Mouse (Mus musculus): ENCODE measurements around the gene Kcnn1. TPM values are rescaled to one million over a fixed set of nuclear protein-coding genes. Genes with fewer than 3 reads are reported as not detected.
"Not testable (repeated sequence)": the region's sequence is repeated elsewhere in the genome, so short reads cannot be mapped to it uniquely, and the experiment has no call there.

The Kcnn1 gene
- polyA plus RNA-seq, 1 experiment from 2014 or later, result 1.1 TPM

DNA sequence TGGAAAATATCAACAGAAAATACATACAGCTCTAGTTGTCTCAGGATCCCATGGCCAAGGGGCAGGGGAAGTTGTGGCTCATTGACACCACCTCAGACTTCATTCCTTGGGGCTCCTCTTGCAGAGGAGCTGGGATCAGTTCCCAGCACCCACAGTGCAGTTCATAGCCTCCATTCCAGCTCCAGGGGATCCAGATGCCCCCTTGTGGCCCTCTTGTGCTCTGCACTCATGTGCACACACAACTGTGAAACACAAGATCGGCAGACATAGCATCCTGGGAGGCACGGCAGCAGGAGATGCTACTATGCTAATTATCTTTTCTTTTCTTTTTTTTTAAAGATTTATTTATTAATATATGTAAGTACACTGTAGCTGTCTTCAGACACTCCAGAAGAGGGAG lies 36.0 kb downstream of the Kcnn1 start:
- Histone ChIP-seq H3K4me2 (no peak overlapping the region), H3K36me3 (ENCODE audit: control insufficient read depth, insufficient read depth, low read length) (no peaks in the 10 kb centered on the region), H3K27me3 (ENCODE audit: control insufficient read depth, insufficient read depth, low read length) (no peaks in the 10 kb centered on the region), H3K4me3 (ENCODE audit: low read depth, low read length) (no peak overlapping the region), H3K4me1 (ENCODE audit: control insufficient read depth, insufficient read depth, low read length) (no peaks in the 10 kb centered on the region), H3K27ac (ENCODE audit: low read depth, low read length) (no peak overlapping the region), H3K9ac (ENCODE audit: low read depth, low read length) (no peak overlapping the region), H3K9me3 (replicated peaks; ENCODE audit: control insufficient read depth, low read length) (peaks cover 3% of the 10 kb centered on the region; the same call in 1 of the 2 replicates)
- no peak for ATAC-seq (replicated peaks; ENCODE audit: insufficient number of reproducible peaks, low FRiP score, low TSS enrichment)
- 95% methylated on average over 2 of the region's 2 CpGs for WGBS (ENCODE audit: insufficient replicate concordance)

GRCm38 (mm10) chr8:70825816-70826215 lies 37.2 kb downstream of the Kcnn1 start:
- no peak overlapping the region for H3K9ac ChIP-seq (ENCODE audit: low read depth, low read length)
- H3K4me1 ChIP-seq (ENCODE audit: control insufficient read depth, insufficient read depth, low read length), result peaks cover 2% of the 10 kb centered on the region
- no peaks in the 10 kb centered on the region for H3K36me3 ChIP-seq (ENCODE audit: control insufficient read depth, insufficient read depth, low read length)
- no peak overlapping the region for H3K4me2 ChIP-seq
- peaks cover 3% of the 10 kb centered on the region; the same call in 1 of the 2 replicates for H3K9me3 ChIP-seq (replicated peaks; ENCODE audit: control insufficient read depth, low read length)
- H3K27ac ChIP-seq (ENCODE audit: low read depth, low read length), result no peak overlapping the region
- ATAC-seq (replicated peaks; ENCODE audit: insufficient number of reproducible peaks, low FRiP score, low TSS enrichment), result no peak
- H3K4me3 ChIP-seq (ENCODE audit: low read depth, low read length), result no peak overlapping the region
- WGBS (ENCODE audit: insufficient replicate concordance), result 75% methylated on average over 8 of the region's 8 CpGs
- H3K27me3 ChIP-seq (ENCODE audit: control insufficient read depth, insufficient read depth, low read length), result peaks cover 6% of the 10 kb centered on the region

- Histone ChIP-seq H3K27ac (ENCODE audit: low read depth, low read length) (no peak overlapping the region), H3K27me3 (ENCODE audit: control insufficient read depth, insufficient read depth, low read length) (peaks cover 18% of the 10 kb centered on the region), H3K4me2 (no peak overlapping the region), H3K36me3 (ENCODE audit: control insufficient read depth, insufficient read depth, low read length) (no peaks in the 10 kb centered on the region), H3K4me1 (ENCODE audit: control insufficient read depth, insufficient read depth, low read length) (peaks cover 8% of the 10 kb centered on the region), H3K9ac (ENCODE audit: low read depth, low read length) (no peak overlapping the region), H3K4me3 (ENCODE audit: low read depth, low read length) (no peak overlapping the region), H3K9me3 (replicated peaks; ENCODE audit: control insufficient read depth, low read length) (peaks cover 7% of the 10 kb centered on the region; the same call in 1 of the 2 replicates)
- no peak for ATAC-seq (replicated peaks; ENCODE audit: insufficient number of reproducible peaks, low FRiP score, low TSS enrichment)
- 78% methylated on average over 7 of the region's 7 CpGs for WGBS (ENCODE audit: insufficient replicate concordance)
Measured at GRCm38 (mm10) chr8:70823802-70824201, 39.3 kb downstream of the Kcnn1 start.

GRCm38 (mm10) chr8:70822594-70822993 lies 40.5 kb downstream of the Kcnn1 start:
- not testable (repeated sequence) for H3K36me3 ChIP-seq (ENCODE audit: control insufficient read depth, insufficient read depth, low read length); ATAC-seq (replicated peaks; ENCODE audit: insufficient number of reproducible peaks, low FRiP score, low TSS enrichment); H3K4me2 ChIP-seq; H3K27ac ChIP-seq (ENCODE audit: low read depth, low read length); H3K4me3 ChIP-seq (ENCODE audit: low read depth, low read length); H3K9ac ChIP-seq (ENCODE audit: low read depth, low read length); H3K4me1 ChIP-seq (ENCODE audit: control insufficient read depth, insufficient read depth, low read length)
- H3K27me3 ChIP-seq (ENCODE audit: control insufficient read depth, insufficient read depth, low read length), result peaks cover 22% of the 10 kb centered on the region
- peaks cover 10% of the 10 kb centered on the region for H3K9me3 ChIP-seq (replicated peaks; ENCODE audit: control insufficient read depth, low read length)
- WGBS (ENCODE audit: insufficient replicate concordance), result 70% methylated on average over 3 of the region's 3 CpGs

GRCm38 (mm10) chr8:70821992-70822391 lies 41.1 kb downstream of the Kcnn1 start:
- ATAC-seq (replicated peaks; ENCODE audit: insufficient number of reproducible peaks, low FRiP score, low TSS enrichment), result no peak
- H3K9me3 ChIP-seq (replicated peaks; ENCODE audit: control insufficient read depth, low read length), result peaks cover 9% of the 10 kb centered on the region
- 41% methylated on average over 11 of the region's 11 CpGs for WGBS (ENCODE audit: insufficient replicate concordance)
- H3K4me1 ChIP-seq (ENCODE audit: control insufficient read depth, insufficient read depth, low read length), result peaks cover 8% of the 10 kb centered on the region
- no peak overlapping the region for H3K27ac ChIP-seq (ENCODE audit: low read depth, low read length)
- H3K27me3 ChIP-seq (ENCODE audit: control insufficient read depth, insufficient read depth, low read length), result peaks cover 25% of the 10 kb centered on the region
- no peak overlapping the region for H3K4me2 ChIP-seq
- no peaks in the 10 kb centered on the region for H3K36me3 ChIP-seq (ENCODE audit: control insufficient read depth, insufficient read depth, low read length)
- H3K9ac ChIP-seq (ENCODE audit: low read depth, low read length), result no peak overlapping the region
- no peak overlapping the region for H3K4me3 ChIP-seq (ENCODE audit: low read depth, low read length)

GRCm38 (mm10) chr8:70821399-70821962 lies 41.6 kb downstream of the Kcnn1 start:
- H3K27me3 ChIP-seq (ENCODE audit: control insufficient read depth, insufficient read depth, low read length), result peaks cover 30% of the 10 kb centered on the region
- H3K9me3 ChIP-seq (replicated peaks; ENCODE audit: control insufficient read depth, low read length), result peaks cover 7% of the 10 kb centered on the region
- ATAC-seq (replicated peaks; ENCODE audit: insufficient number of reproducible peaks, low FRiP score, low TSS enrichment), result 0 out of 2 replicates have a peak, but pooled peaks have one; percentile 8
- H3K27ac ChIP-seq (ENCODE audit: low read depth, low read length), result no peak overlapping the region
- peaks cover 12% of the 10 kb centered on the region for H3K4me1 ChIP-seq (ENCODE audit: control insufficient read depth, insufficient read depth, low read length)
- H3K9ac ChIP-seq (ENCODE audit: low read depth, low read length), result no peak overlapping the region
- no peaks in the 10 kb centered on the region for H3K36me3 ChIP-seq (ENCODE audit: control insufficient read depth, insufficient read depth, low read length)
- H3K4me3 ChIP-seq (ENCODE audit: low read depth, low read length), result no peak overlapping the region
- WGBS (ENCODE audit: insufficient replicate concordance), result 16% methylated on average over 30 of the region's 30 CpGs
- no peak overlapping the region for H3K4me2 ChIP-seq

- 0 out of 2 replicates have a peak overlapping the region, but pooled peaks have one; percentile 12 for H3K4me3 ChIP-seq (ENCODE audit: low read depth, low read length)
- H3K9ac ChIP-seq (ENCODE audit: low read depth, low read length), result 0 out of 2 replicates have a peak overlapping the region, but pooled peaks have one; percentile 22
- WGBS (ENCODE audit: insufficient replicate concordance), result 4% methylated on average over 31 of the region's 31 CpGs
- peaks cover 40% of the 10 kb centered on the region for H3K27me3 ChIP-seq (ENCODE audit: control insufficient read depth, insufficient read depth, low read length)
- ATAC-seq (replicated peaks; ENCODE audit: insufficient number of reproducible peaks, low FRiP score, low TSS enrichment), result peak; percentile 67; the same call in 1 of the 2 replicates
- H3K27ac ChIP-seq (ENCODE audit: low read depth, low read length), result no peak overlapping the region
- peaks cover 7% of the 10 kb centered on the region for H3K9me3 ChIP-seq (replicated peaks; ENCODE audit: control insufficient read depth, low read length)
- H3K36me3 ChIP-seq (ENCODE audit: control insufficient read depth, insufficient read depth, low read length), result no peaks in the 10 kb centered on the region
- H3K4me2 ChIP-seq, result peak overlapping the region; percentile 42
- peaks cover 12% of the 10 kb centered on the region for H3K4me1 ChIP-seq (ENCODE audit: control insufficient read depth, insufficient read depth, low read length)
Measured at GRCm38 (mm10) chr8:70820101-70820935, 42.7 kb downstream of the Kcnn1 start.

DNA sequence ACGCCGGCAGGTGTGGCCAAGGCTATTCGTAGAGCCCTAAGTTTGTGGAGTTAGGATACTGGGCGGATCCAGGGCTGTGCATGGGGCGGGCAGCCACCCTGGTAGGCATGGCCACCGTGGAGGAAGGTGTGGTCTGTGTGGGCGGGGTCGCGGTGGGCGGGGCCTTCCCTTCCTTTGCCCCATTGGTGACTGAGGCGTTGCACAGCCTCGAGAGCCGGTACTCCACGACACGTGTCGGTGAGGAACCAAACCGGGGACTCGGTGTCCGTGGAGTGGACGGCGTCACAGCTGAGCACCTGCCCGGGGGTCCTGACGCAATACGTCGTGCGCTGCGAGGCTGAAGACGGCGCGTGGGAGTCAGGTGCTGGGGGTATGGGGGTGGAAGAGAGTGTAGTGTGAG lies 46.4 kb downstream of the Kcnn1 start:
- Histone ChIP-seq H3K9ac (ENCODE audit: low read depth, low read length) (no peak overlapping the region), H3K9me3 (replicated peaks; ENCODE audit: control insufficient read depth, low read length) (peaks cover 7% of the 10 kb centered on the region), H3K4me1 (ENCODE audit: control insufficient read depth, insufficient read depth, low read length) (peaks cover 12% of the 10 kb centered on the region), H3K4me3 (ENCODE audit: low read depth, low read length) (peak overlapping the region; percentile 10; the same call in 1 of the 2 replicates), H3K36me3 (ENCODE audit: control insufficient read depth, insufficient read depth, low read length) (no peaks in the 10 kb centered on the region), H3K27me3 (ENCODE audit: control insufficient read depth, insufficient read depth, low read length) (peaks cover 62% of the 10 kb centered on the region), H3K27ac (ENCODE audit: low read depth, low read length) (no peak overlapping the region), H3K4me2 (peak overlapping the region; percentile 31)
- ATAC-seq (replicated peaks; ENCODE audit: insufficient number of reproducible peaks, low FRiP score, low TSS enrichment), result peak; percentile 33; the same call in 1 of the 2 replicates
- WGBS (ENCODE audit: insufficient replicate concordance), result 9% methylated on average over 30 of the region's 30 CpGs

Data from heart, embryonic 11.5 days (tissue).